Mouse (Mus musculus): ENCODE measurements at regions not wholly inside any gene's neighbourhood (a gene's known extent, or its start where the extent isn't known, plus 50 kb on each side); places are given as distances from the start of the nearest gene placed in this dataset.
A peak's percentile ranks its signal among the peaks of the same experiment; 100 is the strongest.

GRCm38 (mm10) chr13:69279647-69280046, 253.9 kb upstream of the Nsun2 start:
- no peak for DNase-seq (ENCODE audit: low read depth, low spot score)

GRCm38 (mm10) chr13:69294483-69294882, 239.1 kb upstream of the Nsun2 start:
- DNase-seq (ENCODE audit: low read depth, low spot score), result peak; percentile 68

GRCm38 (mm10) chr13:69303316-69303715, 230.2 kb upstream of the Nsun2 start:
- peak; percentile 73 for DNase-seq (ENCODE audit: low read depth, low spot score)

GRCm38 (mm10) chr13:69330412-69331000, 203.0 kb upstream of the Nsun2 start:
- peak; percentile 86 for DNase-seq (ENCODE audit: low read depth, low spot score)

GRCm38 (mm10) chr13:69331537-69332435, 201.8 kb upstream of the Nsun2 start:
- peak; percentile 53 for DNase-seq (ENCODE audit: low read depth, low spot score)

- peak; percentile 35 for DNase-seq (ENCODE audit: low read depth, low spot score)
These were observed 189.7 kb upstream of the Nsun2 start for GRCm38 (mm10) chr13:69343806-69344205.

GRCm38 (mm10) chr13:69357435-69357834, 176.1 kb upstream of the Nsun2 start:
- peak; percentile 75 for DNase-seq (ENCODE audit: low read depth, low spot score)

GRCm38 (mm10) chr13:69365880-69366490, 167.6 kb upstream of the Nsun2 start:
- DNase-seq (ENCODE audit: low read depth, low spot score), result no peak

- DNase-seq (ENCODE audit: low read depth, low spot score), result peak; percentile 61
These were observed 160.3 kb upstream of the Nsun2 start for GRCm38 (mm10) chr13:69373101-69373815.

- DNase-seq (ENCODE audit: low read depth, low spot score), result no peak
These were observed 159.8 kb upstream of the Nsun2 start for GRCm38 (mm10) chr13:69373816-69374142.

- no peak for DNase-seq (ENCODE audit: low read depth, low spot score)
These were observed 153.1 kb upstream of the Nsun2 start for GRCm38 (mm10) chr13:69380403-69380802.

- no peak for DNase-seq (ENCODE audit: low read depth, low spot score)
These were observed 148.8 kb upstream of the Nsun2 start for GRCm38 (mm10) chr13:69384767-69385166.

GRCm38 (mm10) chr13:69392917-69393827, 140.4 kb upstream of the Nsun2 start:
- DNase-seq (ENCODE audit: low read depth, low spot score), result no peak

GRCm38 (mm10) chr13:69394544-69394943, 139.0 kb upstream of the Nsun2 start:
- DNase-seq (ENCODE audit: low read depth, low spot score), result no peak

- no peak for DNase-seq (ENCODE audit: low read depth, low spot score)
These were observed 123.2 kb upstream of the Nsun2 start for GRCm38 (mm10) chr13:69410359-69410758.

GRCm38 (mm10) chr13:69414813-69415212, 118.7 kb upstream of the Nsun2 start:
- peak; percentile 59 for DNase-seq (ENCODE audit: low read depth, low spot score)

GRCm38 (mm10) chr13:69416726-69417125, 116.8 kb upstream of the Nsun2 start:
- no peak for DNase-seq (ENCODE audit: low read depth, low spot score)

- no peak for DNase-seq (ENCODE audit: low read depth, low spot score)
These were observed 115.6 kb upstream of the Nsun2 start for GRCm38 (mm10) chr13:69417855-69418478.

GRCm38 (mm10) chr13:69420166-69420565, 113.4 kb upstream of the Nsun2 start:
- no peak for DNase-seq (ENCODE audit: low read depth, low spot score)

GRCm38 (mm10) chr13:69421966-69422365, 111.6 kb upstream of the Nsun2 start:
- DNase-seq (ENCODE audit: low read depth, low spot score), result no peak

All from brain, adult 2 months (tissue).